Mouse (Mus musculus) liver, postnatal 0 days (tissue): Measurements from ENCODE around the gene Llph. TPM values are rescaled to one million over a fixed set of nuclear protein-coding genes. Genes with fewer than 3 reads are reported as not detected.

ENCODE experiments used
- ATAC-seq: fragments of 200-750 bp; cut with Nextera tagmentation; 2 replicates; pipeline ENCODE4 v1.8.0; 2017; ENCODE audit warnings: mild to moderate bottlenecking, moderate library complexity
- DNase-seq: peaks from one replicate; pipeline ENCODE4 v3.0.0-alpha.2; 2016
- H3K27ac ChIP-seq: fragments of 300-500 bp; sonication (generic); 2 replicates; pipeline ENCODE4 v1.5.1; 2014; ENCODE audit warnings: antibody characterized with exemption, moderate library complexity, mild to moderate bottlenecking, low read depth
- H3K27me3 ChIP-seq: fragments of 300-500 bp; sonication (generic); 2 replicates; pipeline ENCODE4 v1.6.1; 2014; ENCODE audit warnings: low read length, control low read depth, mixed read lengths; ENCODE audit not compliant: insufficient read depth
- H3K36me3 ChIP-seq: fragments of 300-500 bp; sonication (generic); replicated peaks from 2 replicates; pipeline ENCODE4 v1.6.1; 2014; ENCODE audit warnings: mild to moderate bottlenecking, control low read depth, low read length, moderate library complexity, mixed read lengths; ENCODE audit not compliant: insufficient read depth
- H3K4me1 ChIP-seq: fragments of 300-500 bp; sonication (generic); 2 replicates; pipeline ENCODE4 v1.6.1; 2014; ENCODE audit warnings: antibody characterized with exemption, mild to moderate bottlenecking, control low read depth; ENCODE audit not compliant: insufficient read depth
- H3K4me2 ChIP-seq: fragments of 300-500 bp; sonication (generic); 2 replicates; pipeline ENCODE4 v1.6.1; 2014; ENCODE audit warnings: low read depth, mild to moderate bottlenecking, low read length, moderate library complexity, mixed read lengths
- H3K4me3 ChIP-seq: fragments of 300-500 bp; sonication (generic); 2 replicates; pipeline ENCODE4 v1.5.1; 2014; ENCODE audit warnings: low read depth, low read length
- H3K9ac ChIP-seq: fragments of 300-500 bp; sonication (generic); replicated peaks from 2 replicates; pipeline ENCODE4 v1.6.1; 2014; ENCODE audit warnings: mild to moderate bottlenecking, moderate library complexity
- H3K9me3 ChIP-seq: fragments of 300-500 bp; sonication (generic); 2 replicates; pipeline ENCODE4 v1.6.1; 2016; ENCODE audit warnings: mild to moderate bottlenecking, control low read depth, low read length, mixed read lengths
- CTCF ChIP-seq: sonication (generic); IDR thresholded peaks from 2 replicates; pipeline ENCODE4 v1.5.1; 2016; ENCODE audit warnings: antibody characterized with exemption, low read depth
- EP300 ChIP-seq: IDR thresholded peaks from 2 replicates; pipeline ENCODE4 v1.6.1; 2016; ENCODE audit warnings: antibody characterized with exemption, low read depth, mild to moderate bottlenecking
- WGBS: fragments of 180-500 bp; shearing (Covaris S2); extraction: QIAGEN DNeasy Blood & Tissue Kit; methylation state at CpG from one replicate; pipeline ENCODE4 v1.1.7; 2014; ENCODE audit not compliant: insufficient replicate concordance; 5-methylcytosine and 5-hydroxymethylcytosine counted together
- polyA plus RNA-seq: library from polyadenylated mRNA; unstranded; fragments of >200 nt; fragmentation: Nextera tagmentation; extraction: Ambion mirVana; gene quantifications from 2 replicates; pipeline ENCODE4 v1.2.1, GENCODE M21; 2015

Gene Llph
- polyA plus RNA-seq: 33.5 and 33.9 TPM in 2 replicates

DNA sequence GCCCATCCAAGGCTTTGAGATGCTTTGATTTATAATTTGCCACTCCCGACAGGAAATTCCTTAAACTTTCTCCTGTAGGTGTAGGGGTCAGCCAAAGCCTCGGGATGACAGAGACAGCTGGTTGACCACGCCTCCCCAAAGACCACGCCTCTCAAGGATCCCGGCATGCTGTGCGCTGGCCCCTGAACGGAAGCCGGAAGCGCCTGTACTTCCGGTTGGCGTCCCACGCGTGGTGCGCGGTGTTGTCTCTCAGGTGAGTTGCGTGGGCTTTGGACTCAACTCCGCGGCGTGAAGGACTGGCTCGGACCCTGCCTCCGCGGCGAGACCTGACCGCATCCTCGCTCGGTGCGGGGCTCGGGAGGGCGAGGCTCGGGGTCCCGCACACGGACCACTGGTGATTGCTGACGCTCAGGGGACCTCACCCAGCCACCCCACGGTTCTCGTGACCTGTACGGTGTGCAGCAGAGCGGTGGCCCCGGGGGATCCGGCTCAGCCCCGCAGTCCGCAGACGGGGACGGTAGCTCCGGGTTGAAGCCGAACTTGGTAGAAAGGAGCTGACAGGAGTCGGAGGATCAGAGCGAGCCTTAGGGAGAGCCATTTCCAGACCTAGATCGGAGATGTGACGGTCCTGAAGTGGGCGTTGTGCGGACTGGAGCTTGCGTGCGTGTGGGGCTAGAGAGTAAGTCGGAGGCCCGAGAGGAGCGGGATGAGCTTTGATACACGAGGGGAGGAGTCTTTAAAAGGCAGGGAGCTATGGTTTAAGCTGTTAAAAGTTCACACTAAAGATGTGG is at the start of gene Llph:
Llph (plus strand) TSS at position 200 of the 791 bp plus-strand sequence.
- H3K4me1 ChIP-seq: peaks cover 11% of the 10 kb centered on the region
- 2% methylated on average over 57 of the region's 57 CpGs for WGBS
- H3K27ac ChIP-seq: peak within 1 kb of the TSS; percentile 77
- DNase-seq: peak; percentile 92
- TF ChIP-seq EP300 (no peak), CTCF (no peak)
- no peaks in the 10 kb centered on the region for H3K9me3 ChIP-seq
- ATAC-seq: peak; percentile 94
- H3K9ac ChIP-seq: peak within 1 kb of the TSS; percentile 94
- no peaks in the 10 kb centered on the region for H3K27me3 ChIP-seq
- peak within 1 kb of the TSS; percentile 92 for H3K4me2 ChIP-seq
- H3K36me3 ChIP-seq: peaks cover 27% of the 10 kb centered on the region
- peak within 1 kb of the TSS; percentile 97 for H3K4me3 ChIP-seq

DNA sequence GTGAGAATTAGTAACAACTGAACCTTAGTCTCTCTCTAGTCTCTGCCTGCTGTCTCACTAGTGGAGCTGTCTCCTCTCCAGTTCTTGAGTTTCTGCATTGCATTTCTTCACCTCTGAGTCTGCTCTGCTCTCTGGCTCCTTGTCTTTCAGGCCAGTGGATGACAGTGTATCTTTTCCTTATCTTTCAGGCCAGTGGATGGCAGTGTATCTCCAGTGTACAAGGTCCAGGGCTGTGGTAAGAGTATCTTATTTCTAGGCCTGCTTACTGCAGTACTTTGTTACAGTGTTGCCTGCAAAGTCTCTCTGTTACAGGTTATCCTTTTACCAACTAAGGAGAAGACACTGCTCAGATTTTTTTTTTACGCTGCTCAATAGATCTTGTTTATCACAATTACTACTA is 44.0 kb upstream of the Llph start:
- Histone ChIP-seq H3K27ac (no peak overlapping the region), H3K4me1 (no peaks in the 10 kb centered on the region), H3K9ac (no peak overlapping the region), H3K36me3 (no peaks in the 10 kb centered on the region), H3K4me3 (no peak overlapping the region), H3K9me3 (no peaks in the 10 kb centered on the region), H3K4me2 (no peak overlapping the region), H3K27me3 (no peaks in the 10 kb centered on the region)
- no peak for DNase-seq
- WGBS: 65% methylated on average over 1 of the region's 1 CpGs
- peak; percentile 57 for ATAC-seq
- TF ChIP-seq EP300: no peak
- TF ChIP-seq CTCF: peak; percentile 50

DNA sequence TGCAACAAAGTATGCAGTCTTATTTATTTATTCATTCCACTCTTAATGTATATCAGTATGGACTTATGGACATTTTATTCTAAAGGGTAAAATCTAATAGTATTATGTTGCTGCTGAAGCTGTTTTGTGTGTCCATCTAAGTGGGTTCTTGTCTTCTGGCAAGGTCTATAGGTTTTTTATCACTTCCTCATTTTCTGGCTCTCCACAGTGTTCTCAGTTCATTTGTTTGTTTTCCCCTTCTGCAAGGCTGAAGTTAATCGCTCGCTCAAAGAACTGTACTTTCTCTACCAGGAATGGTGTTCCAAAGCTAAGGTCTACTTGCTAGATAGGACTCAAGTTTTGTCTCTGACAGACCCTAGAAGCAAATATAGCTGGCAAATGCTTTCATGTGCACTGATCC is 43.5 kb upstream of the Llph start:
- 23% methylated on average over 2 of the region's 2 CpGs for WGBS
- no peaks in the 10 kb centered on the region for H3K36me3 ChIP-seq
- DNase-seq (no peak), ATAC-seq (no peak)
- H3K4me1 ChIP-seq: no peaks in the 10 kb centered on the region
- no peak overlapping the region for H3K9ac ChIP-seq
- no peak overlapping the region for H3K4me3 ChIP-seq
- H3K27me3 ChIP-seq: no peaks in the 10 kb centered on the region
- H3K4me2 ChIP-seq: no peak overlapping the region
- no peak overlapping the region for H3K27ac ChIP-seq
- no peak for TF ChIP-seq EP300
- TF ChIP-seq CTCF: no peak
- no peaks in the 10 kb centered on the region for H3K9me3 ChIP-seq

DNA sequence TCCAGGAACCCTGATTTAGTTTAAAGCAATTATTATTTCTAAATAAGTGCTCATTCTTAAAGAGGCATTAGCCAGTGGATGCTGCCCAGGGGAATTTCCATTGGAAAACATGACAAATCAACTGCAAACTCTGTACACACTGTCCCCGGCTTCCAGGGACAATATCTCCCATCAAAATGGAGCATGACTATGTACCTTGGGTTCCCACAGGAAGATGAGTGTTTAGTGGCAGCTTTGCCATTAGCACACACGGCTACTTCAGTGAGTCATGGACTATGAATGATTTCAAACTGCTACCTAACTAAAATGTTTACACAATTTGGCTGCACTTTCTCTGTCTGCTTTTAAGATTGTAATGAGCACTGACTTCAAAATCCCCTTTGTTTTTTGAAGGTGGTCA is 38.4 kb upstream of the Llph start:
- H3K4me3 ChIP-seq: no peak overlapping the region
- no peaks in the 10 kb centered on the region for H3K36me3 ChIP-seq
- peaks cover 10% of the 10 kb centered on the region for H3K4me1 ChIP-seq
- no peak overlapping the region for H3K9ac ChIP-seq
- no peak overlapping the region for H3K27ac ChIP-seq
- DNase-seq (no peak), ATAC-seq (no peak)
- TF ChIP-seq CTCF (no peak), EP300 (no peak)
- WGBS: 52% methylated on average over 2 of the region's 2 CpGs
- H3K4me2 ChIP-seq: no peak overlapping the region
- no peaks in the 10 kb centered on the region for H3K9me3 ChIP-seq
- H3K27me3 ChIP-seq: no peaks in the 10 kb centered on the region

DNA sequence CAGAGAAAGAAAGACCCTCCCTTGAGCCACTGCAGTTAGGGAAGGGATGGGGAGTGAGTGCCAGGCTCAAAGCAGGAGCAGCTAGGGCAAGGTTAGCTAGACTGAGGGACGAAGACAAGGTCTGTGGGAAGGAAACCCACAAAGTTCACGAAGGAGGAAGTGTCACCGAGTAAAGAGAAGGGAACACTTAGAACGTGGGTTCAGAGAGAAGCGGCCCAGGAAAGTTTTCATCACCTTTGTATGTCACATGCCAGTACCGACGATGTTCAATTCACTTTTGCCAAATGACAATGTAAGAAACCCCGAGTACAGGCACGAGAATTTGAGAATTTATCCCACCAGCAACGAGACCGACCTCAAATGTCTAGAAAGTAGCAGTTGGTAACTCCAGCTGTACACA is 37.6 kb upstream of the Llph start:
- no peak overlapping the region for H3K4me3 ChIP-seq
- H3K9ac ChIP-seq: no peak overlapping the region
- no peaks in the 10 kb centered on the region for H3K9me3 ChIP-seq
- WGBS: 23% methylated on average over 11 of the region's 11 CpGs
- no peaks in the 10 kb centered on the region for H3K36me3 ChIP-seq
- no peaks in the 10 kb centered on the region for H3K27me3 ChIP-seq
- DNase-seq (no peak), ATAC-seq (no peak)
- no peak for TF ChIP-seq CTCF
- no peak for TF ChIP-seq EP300
- no peak overlapping the region; the same call in 1 of the 2 replicates for H3K27ac ChIP-seq
- H3K4me2 ChIP-seq: peak overlapping the region; percentile 23
- peaks cover 10% of the 10 kb centered on the region for H3K4me1 ChIP-seq

DNA sequence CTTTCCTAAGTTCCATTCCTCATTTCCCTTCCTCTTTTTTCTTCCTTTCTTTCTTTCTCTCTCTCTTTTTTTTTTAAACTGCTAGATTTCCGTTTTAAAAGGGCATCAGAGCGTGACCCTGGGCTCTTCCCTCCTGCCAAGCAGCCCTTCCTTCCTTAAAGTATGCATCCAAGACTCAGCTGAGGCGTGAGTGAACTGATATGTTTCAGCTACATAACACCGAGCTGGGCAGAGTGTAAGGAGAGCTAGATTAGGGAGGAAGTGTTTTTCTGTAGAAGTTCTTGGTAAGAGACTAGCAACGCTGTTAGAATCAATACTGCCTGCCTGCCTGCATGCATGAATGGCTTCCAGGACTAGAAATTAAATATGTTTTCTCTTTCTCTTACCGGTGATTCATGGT is 37.1 kb upstream of the Llph start:
- H3K9me3 ChIP-seq: no peaks in the 10 kb centered on the region
- no peaks in the 10 kb centered on the region for H3K27me3 ChIP-seq
- H3K9ac ChIP-seq: no peak overlapping the region
- no peaks in the 10 kb centered on the region for H3K36me3 ChIP-seq
- ATAC-seq (no peak), DNase-seq (no peak)
- peak overlapping the region; percentile 23 for H3K4me2 ChIP-seq
- peaks cover 10% of the 10 kb centered on the region for H3K4me1 ChIP-seq
- no peak for TF ChIP-seq CTCF
- TF ChIP-seq EP300: no peak
- no peak overlapping the region for H3K4me3 ChIP-seq
- no peak overlapping the region for H3K27ac ChIP-seq
- 21% methylated on average over 6 of the region's 6 CpGs for WGBS
